Mouse (Mus musculus) megakaryocyte, embryonic 14.5 days (primary cell): Measurements from ENCODE around the gene Pi4kb.

Experiments
- FLI1 ChIP-seq: IDR thresholded peaks from 2 replicates; pipeline ENCODE4 v1.6.1; 2012; ENCODE audit warnings: low read length, inconsistent platforms, mixed read lengths
- GATA1 ChIP-seq: IDR thresholded peaks from 3 replicates; pipeline ENCODE4 v1.6.1; 2012; ENCODE audit warnings: mixed read lengths, low read length, inconsistent platforms, borderline replicate concordance

DNA sequence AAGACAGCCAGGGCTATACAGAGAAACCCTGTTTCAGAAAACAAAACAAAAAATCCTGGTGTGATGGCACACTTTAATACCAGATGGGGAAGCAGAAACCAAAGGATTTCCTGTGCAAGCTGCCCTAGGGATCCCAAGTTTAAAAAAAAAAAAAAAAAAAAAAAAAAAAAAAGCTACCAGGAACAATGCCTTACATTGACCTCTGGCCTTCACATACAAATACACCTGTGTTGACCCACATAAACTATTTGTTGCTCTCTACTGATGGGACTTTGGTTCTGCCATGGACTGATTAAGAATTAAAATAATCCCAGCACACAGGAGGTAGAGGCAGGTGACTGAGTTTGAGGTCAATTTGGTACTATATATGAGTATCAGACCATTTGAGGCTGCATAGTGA, 28.7 kb downstream of the Pi4kb start:
- TF ChIP-seq GATA1 (no peak), FLI1 (no peak)
